Mouse (Mus musculus): ENCODE data around the gene Nsf. TPM values are rescaled to one million over a fixed set of nuclear protein-coding genes. Genes with fewer than 3 reads are reported as not detected.
"Not testable (repeated sequence)": the region's sequence is repeated elsewhere in the genome, so short reads cannot be mapped to it uniquely, and the experiment has no call there.

The Nsf gene
- polyA plus RNA-seq, 1 experiment from 2014 or later, result 47.6 TPM

GRCm38 (mm10) chr11:103990049-103990557 is 36.2 kb upstream of the Nsf start:
- not testable (repeated sequence) for H3K36me3 ChIP-seq (replicated peaks; ENCODE audit: control insufficient read depth, insufficient read depth, low read depth, low read length); H3K9ac ChIP-seq (replicated peaks; ENCODE audit: low read length); H3K27me3 ChIP-seq (ENCODE audit: control insufficient read depth, insufficient read depth, low read length); H3K4me3 ChIP-seq (ENCODE audit: low read depth, low read length); H3K9me3 ChIP-seq (replicated peaks; ENCODE audit: control insufficient read depth, low read length); H3K27ac ChIP-seq (replicated peaks; ENCODE audit: low read depth, low read length); H3K4me1 ChIP-seq (ENCODE audit: control insufficient read depth, insufficient read depth, low read length); H3K4me2 ChIP-seq (ENCODE audit: low read depth, low read length)
- DNase-seq (ENCODE audit: low spot score) (peak; percentile 42), ATAC-seq (replicated peaks; ENCODE audit: insufficient number of reproducible peaks, low FRiP score, low TSS enrichment, low read depth) (peak; percentile 81)
- 12% methylated on average over 12 of the region's 12 CpGs for WGBS

- ATAC-seq (replicated peaks; ENCODE audit: insufficient number of reproducible peaks, low FRiP score, low TSS enrichment, low read depth), result 0 out of 2 replicates have a peak, but pooled peaks have one; percentile 42
These were observed 33.6 kb upstream of the Nsf start for GRCm38 (mm10) chr11:103987423-103987822.

GRCm38 (mm10) chr11:103984067-103984466 is 30.2 kb upstream of the Nsf start:
- Histone ChIP-seq H3K27me3 (ENCODE audit: control insufficient read depth, insufficient read depth, low read length) (no peaks in the 10 kb centered on the region), H3K4me2 (ENCODE audit: low read depth, low read length) (no peak overlapping the region), H3K9ac (replicated peaks; ENCODE audit: low read length) (no peak overlapping the region), H3K27ac (replicated peaks; ENCODE audit: low read depth, low read length) (no peak overlapping the region), H3K9me3 (replicated peaks; ENCODE audit: control insufficient read depth, low read length) (no peaks in the 10 kb centered on the region), H3K4me3 (ENCODE audit: low read depth, low read length) (no peak overlapping the region), H3K4me1 (ENCODE audit: control insufficient read depth, insufficient read depth, low read length) (no peaks in the 10 kb centered on the region), H3K36me3 (replicated peaks; ENCODE audit: control insufficient read depth, insufficient read depth, low read depth, low read length) (peaks cover 2% of the 10 kb centered on the region; the same call in 1 of the 2 replicates)
- WGBS, result 64% methylated on average over 5 of the region's 5 CpGs
- ATAC-seq (replicated peaks; ENCODE audit: insufficient number of reproducible peaks, low FRiP score, low TSS enrichment, low read depth) (no peak), DNase-seq (ENCODE audit: low spot score) (no peak)

More at GRCm38 (mm10) chr11:103987423-103987822, 33.6 kb upstream of the Nsf start:
- no peaks in the 10 kb centered on the region for H3K9me3 ChIP-seq (replicated peaks; ENCODE audit: control insufficient read depth, low read length)
- H3K36me3 ChIP-seq (replicated peaks; ENCODE audit: control insufficient read depth, insufficient read depth, low read depth, low read length), result peaks cover 2% of the 10 kb centered on the region; the same call in 1 of the 2 replicates
- DNase-seq (ENCODE audit: low spot score), result peak; percentile 92
- no peaks in the 10 kb centered on the region for H3K4me1 ChIP-seq (ENCODE audit: control insufficient read depth, insufficient read depth, low read length)
- H3K9ac ChIP-seq (replicated peaks; ENCODE audit: low read length), result no peak overlapping the region
- no peak overlapping the region for H3K4me3 ChIP-seq (ENCODE audit: low read depth, low read length)
- H3K4me2 ChIP-seq (ENCODE audit: low read depth, low read length), result no peak overlapping the region
- no peak overlapping the region for H3K27ac ChIP-seq (replicated peaks; ENCODE audit: low read depth, low read length)
- no peaks in the 10 kb centered on the region for H3K27me3 ChIP-seq (ENCODE audit: control insufficient read depth, insufficient read depth, low read length)
- 28% methylated on average over 8 of the region's 8 CpGs for WGBS

- peaks cover 2% of the 10 kb centered on the region; the same call in 1 of the 2 replicates for H3K36me3 ChIP-seq (replicated peaks; ENCODE audit: control insufficient read depth, insufficient read depth, low read depth, low read length)
- DNase-seq (ENCODE audit: low spot score) (no peak), ATAC-seq (replicated peaks; ENCODE audit: insufficient number of reproducible peaks, low FRiP score, low TSS enrichment, low read depth) (no peak)
- H3K27ac ChIP-seq (replicated peaks; ENCODE audit: low read depth, low read length), result no peak overlapping the region
- no peaks in the 10 kb centered on the region for H3K27me3 ChIP-seq (ENCODE audit: control insufficient read depth, insufficient read depth, low read length)
- H3K9me3 ChIP-seq (replicated peaks; ENCODE audit: control insufficient read depth, low read length), result no peaks in the 10 kb centered on the region
- H3K4me1 ChIP-seq (ENCODE audit: control insufficient read depth, insufficient read depth, low read length), result no peaks in the 10 kb centered on the region
- WGBS, result 77% methylated on average over 5 of the region's 5 CpGs
- H3K9ac ChIP-seq (replicated peaks; ENCODE audit: low read length), result no peak overlapping the region
- no peak overlapping the region for H3K4me3 ChIP-seq (ENCODE audit: low read depth, low read length)
- H3K4me2 ChIP-seq (ENCODE audit: low read depth, low read length), result no peak overlapping the region
These were observed 28.0 kb upstream of the Nsf start for GRCm38 (mm10) chr11:103981826-103982225.

- Histone ChIP-seq H3K27ac (replicated peaks; ENCODE audit: low read depth, low read length) (no peak overlapping the region), H3K9me3 (replicated peaks; ENCODE audit: control insufficient read depth, low read length) (no peaks in the 10 kb centered on the region), H3K4me1 (ENCODE audit: control insufficient read depth, insufficient read depth, low read length) (no peaks in the 10 kb centered on the region), H3K36me3 (replicated peaks; ENCODE audit: control insufficient read depth, insufficient read depth, low read depth, low read length) (no peaks in the 10 kb centered on the region; the same call in 1 of the 2 replicates), H3K4me3 (ENCODE audit: low read depth, low read length) (no peak overlapping the region), H3K4me2 (ENCODE audit: low read depth, low read length) (no peak overlapping the region), H3K9ac (replicated peaks; ENCODE audit: low read length) (no peak overlapping the region), H3K27me3 (ENCODE audit: control insufficient read depth, insufficient read depth, low read length) (no peaks in the 10 kb centered on the region)
- 84% methylated on average over 4 of the region's 4 CpGs for whole genome bisulfite sequencing
- no peak for ATAC-seq (replicated peaks; ENCODE audit: insufficient number of reproducible peaks, low FRiP score, low TSS enrichment, low read depth)
- DNase-seq (ENCODE audit: low spot score), result no peak
These were observed 25.5 kb upstream of the Nsf start for GRCm38 (mm10) chr11:103979381-103979780.

- Histone ChIP-seq H3K9ac (replicated peaks; ENCODE audit: low read length) (no peak overlapping the region), H3K36me3 (replicated peaks; ENCODE audit: control insufficient read depth, insufficient read depth, low read depth, low read length) (no peaks in the 10 kb centered on the region; the same call in none of the 2 replicates), H3K9me3 (replicated peaks; ENCODE audit: control insufficient read depth, low read length) (no peaks in the 10 kb centered on the region), H3K4me2 (ENCODE audit: low read depth, low read length) (no peak overlapping the region), H3K4me1 (ENCODE audit: control insufficient read depth, insufficient read depth, low read length) (no peaks in the 10 kb centered on the region), H3K27me3 (ENCODE audit: control insufficient read depth, insufficient read depth, low read length) (no peaks in the 10 kb centered on the region), H3K4me3 (ENCODE audit: low read depth, low read length) (no peak overlapping the region), H3K27ac (replicated peaks; ENCODE audit: low read depth, low read length) (no peak overlapping the region)
- no peak for DNase-seq (ENCODE audit: low spot score)
- no peak for ATAC-seq (replicated peaks; ENCODE audit: insufficient number of reproducible peaks, low FRiP score, low TSS enrichment, low read depth)
- WGBS, result 92% methylated on average over 3 of the region's 3 CpGs
These were observed 17.0 kb upstream of the Nsf start for GRCm38 (mm10) chr11:103970876-103971275.

GRCm38 (mm10) chr11:103969278-103969677 is 15.4 kb upstream of the Nsf start:
- no peak overlapping the region for H3K4me2 ChIP-seq (ENCODE audit: low read depth, low read length)
- H3K9me3 ChIP-seq (replicated peaks; ENCODE audit: control insufficient read depth, low read length), result no peaks in the 10 kb centered on the region
- H3K4me3 ChIP-seq (ENCODE audit: low read depth, low read length), result no peak overlapping the region
- DNase-seq (ENCODE audit: low spot score) (no peak), ATAC-seq (replicated peaks; ENCODE audit: insufficient number of reproducible peaks, low FRiP score, low TSS enrichment, low read depth) (no peak)
- H3K4me1 ChIP-seq (ENCODE audit: control insufficient read depth, insufficient read depth, low read length), result no peaks in the 10 kb centered on the region
- H3K9ac ChIP-seq (replicated peaks; ENCODE audit: low read length), result no peak overlapping the region
- H3K27ac ChIP-seq (replicated peaks; ENCODE audit: low read depth, low read length), result no peak overlapping the region
- WGBS, result 90% methylated on average over 5 of the region's 5 CpGs
- H3K27me3 ChIP-seq (ENCODE audit: control insufficient read depth, insufficient read depth, low read length), result no peaks in the 10 kb centered on the region
- no peaks in the 10 kb centered on the region; the same call in none of the 2 replicates for H3K36me3 ChIP-seq (replicated peaks; ENCODE audit: control insufficient read depth, insufficient read depth, low read depth, low read length)

- Histone ChIP-seq H3K27ac (replicated peaks; ENCODE audit: low read depth, low read length) (peak overlapping the region; percentile 80), H3K27me3 (ENCODE audit: control insufficient read depth, insufficient read depth, low read length) (no peaks in the 10 kb centered on the region), H3K4me2 (ENCODE audit: low read depth, low read length) (peak overlapping the region; percentile 57), H3K9ac (replicated peaks; ENCODE audit: low read length) (peak overlapping the region; percentile 66), H3K4me3 (ENCODE audit: low read depth, low read length) (peak overlapping the region; percentile 75), H3K4me1 (ENCODE audit: control insufficient read depth, insufficient read depth, low read length) (no peaks in the 10 kb centered on the region), H3K36me3 (replicated peaks; ENCODE audit: control insufficient read depth, insufficient read depth, low read depth, low read length) (no peaks in the 10 kb centered on the region; the same call in none of the 2 replicates), H3K9me3 (replicated peaks; ENCODE audit: control insufficient read depth, low read length) (no peaks in the 10 kb centered on the region)
- DNase-seq (ENCODE audit: low spot score) (no peak), ATAC-seq (replicated peaks; ENCODE audit: insufficient number of reproducible peaks, low FRiP score, low TSS enrichment, low read depth) (no peak)
- WGBS, result 2% methylated on average over 19 of the region's 20 CpGs
These were observed 13.4 kb upstream of the Nsf start for GRCm38 (mm10) chr11:103967106-103967735.

All from embryonic facial prominence, embryonic 11.5 days (tissue).